Mouse (Mus musculus) MEL (cell line): ENCODE results near the gene Ankrd34a. TPM values are rescaled to one million over a fixed set of nuclear protein-coding genes. Genes with fewer than 3 reads are reported as not detected.
A peak's percentile ranks its signal among the peaks of the same experiment; 100 is the strongest.

Experiments used
- DNase-seq: peaks from one replicate; pipeline ENCODE4 v3.0.0; 2011; ENCODE audit warnings: low read depth, low spot score
- H3K27ac ChIP-seq: 2 replicates; pipeline ENCODE4 v1.5.1; 2012; ENCODE audit warnings: low read depth, mild to moderate bottlenecking, control low read depth, low read length, moderate library complexity; ENCODE audit not compliant: control insufficient read depth
- H3K27me3 ChIP-seq, 2 experiments: fragments of 150-350 bp in 1 of 2; sonication (generic) in 1 of 2; 2 replicates each; pipeline ENCODE4 v1.6.1; 2012; ENCODE audit warnings: low read length in 2 of 2, mild to moderate bottlenecking in 2 of 2, improper control_type of control experiment in 1 of 2, moderate library complexity in 1 of 2; ENCODE audit not compliant: insufficient read depth in 2 of 2, control insufficient read depth in 1 of 2
- H3K36me3 ChIP-seq, 2 experiments: 2 replicates each; pipeline ENCODE4 v1.6.1; 2012 to 2014; ENCODE audit warnings: low read length in 2 of 2, improper control_type of control experiment in 1 of 2, inconsistent platforms in 1 of 2, mild to moderate bottlenecking in 1 of 2; ENCODE audit not compliant: insufficient read depth in 2 of 2, control insufficient read depth in 1 of 2
- H3K4me1 ChIP-seq, 2 experiments: fragments of 150-350 bp in 1 of 2; sonication (generic) in 1 of 2; 2 replicates each; pipeline ENCODE4 v1.6.1; 2012; ENCODE audit warnings: low read length in 2 of 2, improper control_type of control experiment in 1 of 2, mild to moderate bottlenecking in 1 of 2; ENCODE audit not compliant: insufficient read depth in 2 of 2, control insufficient read depth in 1 of 2
- H3K4me3 ChIP-seq, 2 experiments: fragments of 150-350 bp in 1 of 2; sonication (generic) in 1 of 2; 2 replicates each; pipeline ENCODE4 v1.5.1; 2012; ENCODE audit warnings: low read depth in 2 of 2, low read length in 2 of 2, mild to moderate bottlenecking in 2 of 2, moderate library complexity in 2 of 2, control low read depth in 1 of 2, improper control_type of control experiment in 1 of 2; ENCODE audit not compliant: control insufficient read depth in 1 of 2, insufficient read depth in 1 of 2
- H3K79me2 ChIP-seq: 2 replicates; pipeline ENCODE4 v1.6.1; 2012; ENCODE audit warnings: mild to moderate bottlenecking, low read length, moderate library complexity; ENCODE audit not compliant: control insufficient read depth, poor library complexity, insufficient read depth
- H3K9ac ChIP-seq: 2 replicates; pipeline ENCODE4 v1.6.1; 2012; ENCODE audit warnings: low read depth, mild to moderate bottlenecking, control low read depth, low read length, moderate library complexity; ENCODE audit not compliant: control insufficient read depth, poor library complexity, severe bottlenecking
- H3K9me3 ChIP-seq: fragments of 150-350 bp; sonication (generic); replicated peaks from 2 replicates; pipeline ENCODE4 v1.6.1; 2012; ENCODE audit warnings: mild to moderate bottlenecking, low read length, improper control_type of control experiment, moderate library complexity; ENCODE audit not compliant: insufficient read depth
- CHD2 ChIP-seq: IDR thresholded peaks from 2 replicates; pipeline ENCODE4 v1.6.1; 2011; ENCODE audit warnings: low read length, improper control_type of control experiment
- GATA1 ChIP-seq: IDR thresholded peaks from 2 replicates; pipeline ENCODE4 v1.6.1; 2011; ENCODE audit warnings: low read depth, low read length, improper control_type of control experiment
- HCFC1 ChIP-seq: IDR thresholded peaks from 2 replicates; pipeline ENCODE4 v1.6.1; 2012; ENCODE audit warnings: low read depth, mild to moderate bottlenecking, inconsistent platforms, low read length, improper control_type of control experiment, moderate library complexity
- KAT2A ChIP-seq: conservative IDR thresholded peaks from 2 replicates; pipeline ENCODE4 v1.6.1; 2012; ENCODE audit warnings: low read depth, low read length, improper control_type of control experiment, inconsistent platforms
- MAZ ChIP-seq: IDR thresholded peaks from 2 replicates; pipeline ENCODE4 v1.6.1; 2012; ENCODE audit warnings: low read depth, mild to moderate bottlenecking, inconsistent platforms, low read length, improper control_type of control experiment
- MXI1 ChIP-seq: IDR thresholded peaks from 2 replicates; pipeline ENCODE4 v1.6.1; 2011; ENCODE audit warnings: mild to moderate bottlenecking, low read depth, low read length, improper control_type of control experiment
- MYB ChIP-seq: IDR thresholded peaks from 2 replicates; pipeline ENCODE4 v1.6.1; 2011; ENCODE audit warnings: mild to moderate bottlenecking, low read depth, low read length, improper control_type of control experiment
- MYC ChIP-seq: IDR thresholded peaks from 2 replicates; pipeline ENCODE4 v1.6.1; 2011; ENCODE audit warnings: low read depth, mild to moderate bottlenecking, low read length, improper control_type of control experiment, moderate library complexity
- NELFE ChIP-seq: IDR thresholded peaks from 2 replicates; pipeline ENCODE4 v1.6.1; 2011; ENCODE audit warnings: low read depth, low read length, improper control_type of control experiment
- NRF1 ChIP-seq: IDR thresholded peaks from 2 replicates; pipeline ENCODE4 v1.6.1; 2014; ENCODE audit warnings: low read depth, mild to moderate bottlenecking, inconsistent platforms, low read length, improper control_type of control experiment, moderate library complexity; ENCODE audit not compliant: poor library complexity, insufficient read depth, severe bottlenecking
- POLR2A ChIP-seq, 2 experiments: IDR thresholded peaks; 2 replicates each; pipeline ENCODE4 v1.6.1; 2011 to 2012; ENCODE audit warnings: low read length in 2 of 2, mild to moderate bottlenecking in 2 of 2, control low read depth in 1 of 2, improper control_type of control experiment in 1 of 2, low read depth in 1 of 2, moderate library complexity in 1 of 2; ENCODE audit not compliant: control insufficient read depth in 1 of 2, insufficient read depth in 1 of 2, poor library complexity in 1 of 2
- POLR2AphosphoS2 ChIP-seq: IDR thresholded peaks from 2 replicates; pipeline ENCODE4 v1.6.1; 2011; ENCODE audit warnings: low read length, improper control_type of control experiment
- RAD21 ChIP-seq: IDR thresholded peaks from 2 replicates; pipeline ENCODE4 v1.6.1; 2011; ENCODE audit warnings: mild to moderate bottlenecking, low read depth, low read length, improper control_type of control experiment
- SIN3A ChIP-seq: IDR thresholded peaks from 2 replicates; pipeline ENCODE4 v1.6.1; 2012; ENCODE audit warnings: low read length, improper control_type of control experiment, inconsistent platforms
- TBP ChIP-seq: IDR thresholded peaks from 2 replicates; pipeline ENCODE4 v1.8.0; 2011; ENCODE audit warnings: low read depth, low read length, improper control_type of control experiment
- USF2 ChIP-seq, 2 experiments: IDR thresholded peaks; 2 replicates each; pipeline ENCODE4 v1.6.1; 2011 to 2012; ENCODE audit warnings: improper control_type of control experiment in 2 of 2, low read length in 2 of 2, borderline replicate concordance in 1 of 2, inconsistent platforms in 1 of 2, low read depth in 1 of 2, mild to moderate bottlenecking in 1 of 2; ENCODE audit not compliant: insufficient read depth in 1 of 2
- ZMIZ1 ChIP-seq: IDR thresholded peaks from 2 replicates; pipeline ENCODE4 v1.6.1; 2012; ENCODE audit warnings: low read depth, mild to moderate bottlenecking, inconsistent platforms, low read length, improper control_type of control experiment, moderate library complexity
- ZNF384 ChIP-seq: IDR thresholded peaks from 2 replicates; pipeline ENCODE4 v1.6.1; 2012; ENCODE audit warnings: low read depth, mild to moderate bottlenecking, inconsistent platforms, low read length, improper control_type of control experiment
- polyA plus RNA-seq, 2 experiments: library from polyadenylated mRNA; stranded (reverse) in 1 of 2; unstranded in 1 of 2; fragments of >175 nt in 1 of 2; fragments of >200 nt in 1 of 2; gene quantifications; 2 replicates each; pipeline versions ENCODE4 v1.2.1 to v1.2.4; 2012; ENCODE audit warnings: low replicate concordance in 2 of 2, low read depth in 1 of 2; ENCODE audit not compliant: insufficient read length in 2 of 2, insufficient read depth in 1 of 2, missing spikeins in 1 of 2
- total RNA-seq: library from RNA; depleted of rRNA; stranded (reverse); fragments of 300-350 nt; gene quantifications from 2 replicates; pipeline ENCODE4 v1.2.3, GENCODE M21; 2012

Gene Ankrd34a
- total and polyA plus RNA-seq, 3 experiments = 0.15 to 0.78 TPM; not detected in 1

GRCm38 (mm10) chr3:96575272-96575984 lies 21.0 kb upstream of the Ankrd34a start:
- no peak overlapping the region; a peak in 1 of 4 replicates for H3K4me3 ChIP-seq
- DNase-seq = no peak
- H3K4me1 ChIP-seq = peaks cover 9 to 36% of the 10 kb centered on the region in 2 experiments
- H3K79me2 ChIP-seq = peaks cover 3% of the 10 kb centered on the region; the same call in 1 of the 2 replicates
- H3K9ac ChIP-seq = peak overlapping the region; percentile 77; the same call in 1 of the 2 replicates
- TF ChIP-seq NELFE = no peak
- TF ChIP-seq RAD21 = no peak
- TF ChIP-seq NRF1 = no peak
- no peak for TF ChIP-seq MAZ
- TF ChIP-seq ZMIZ1 = no peak
- TF ChIP-seq GATA1 = no peak
- TF ChIP-seq USF2 (IDR thresholded peaks at IDR 0.05; ENCODE audit: borderline replicate concordance in 1 of 2, insufficient read depth in 1 of 2, low read depth in 1 of 2, low read length in 2 of 2) = no peak
- TF ChIP-seq HCFC1 = no peak
- TF ChIP-seq TBP = no peak
- TF ChIP-seq SIN3A = no peak
- TF ChIP-seq MYC = no peak
- H3K27ac ChIP-seq = no peak overlapping the region
- no peaks in the 10 kb centered on the region for H3K27me3 ChIP-seq
- H3K9me3 ChIP-seq = no peaks in the 10 kb centered on the region
- H3K36me3 ChIP-seq = peaks cover 0 to 24% of the 10 kb centered on the region in 2 experiments; a peak in 2 of 4 replicates

DNA sequence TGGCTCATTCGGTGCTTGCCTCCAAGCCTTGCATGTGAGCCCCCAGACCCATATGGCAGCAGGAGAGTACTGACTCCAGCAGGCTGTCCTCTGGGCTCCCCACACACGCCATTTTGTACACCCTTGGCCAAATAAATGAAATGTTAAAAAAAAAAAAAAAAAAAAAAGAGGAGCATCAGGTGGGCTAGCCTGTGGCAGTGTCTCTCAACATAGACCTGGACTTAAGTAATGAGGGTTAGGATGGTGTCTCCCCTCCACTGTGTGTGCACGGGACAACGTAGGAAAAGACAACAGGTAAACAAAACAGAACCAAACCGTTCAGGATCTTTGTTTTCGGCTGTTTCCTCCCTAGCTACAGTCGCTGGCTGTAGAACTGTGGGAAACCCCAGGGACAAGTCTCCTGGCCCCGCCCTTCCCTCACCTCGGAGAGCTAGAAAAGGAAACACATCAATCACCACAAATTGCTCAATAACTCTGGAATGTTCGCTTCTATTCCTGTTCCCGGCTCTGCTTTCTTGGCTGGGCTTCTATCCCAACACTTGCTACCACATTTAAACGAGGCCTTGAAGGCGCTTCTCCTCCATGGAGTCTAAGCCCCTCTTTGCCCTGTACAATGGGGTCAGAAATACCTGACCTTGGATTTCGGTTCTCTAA lies 20.3 kb upstream of the Ankrd34a start:
- Histone ChIP-seq H3K27ac (peak overlapping the region; percentile 85), H3K27me3 (no peaks in the 10 kb centered on the region), H3K4me3 (peak overlapping the region; percentile 57 to 66), H3K9ac (peak overlapping the region; percentile 77), H3K36me3 (peaks cover 0 to 28% of the 10 kb centered on the region in 2 experiments; a peak in 2 of 4 replicates), H3K9me3 (no peaks in the 10 kb centered on the region), H3K4me1 (peaks cover 9 to 40% of the 10 kb centered on the region in 2 experiments), H3K79me2 (peaks cover 3% of the 10 kb centered on the region; the same call in 1 of the 2 replicates)
- no peak for DNase-seq
- TF ChIP-seq POLR2A (IDR thresholded peaks at IDR 0.05; ENCODE audit: control insufficient read depth in 1 of 2, insufficient read depth in 1 of 2, low read depth in 1 of 2, low read length in 2 of 2, poor library complexity in 1 of 2) (no peak), MXI1 (no peak), POLR2AphosphoS2 (no peak), KAT2A (no peak), ZNF384 (peak; percentile 76), CHD2 (no peak), MYB (no peak), GATA1 (no peak)
